Mouse (Mus musculus): Measurements from ENCODE around the gene Tmco5.

Tmco5 gene

GRCm38 (mm10) chr2:116878391-116878790 is at the start of gene Tmco5:
Gene Tmco5 (plus strand): TSS chr2:116878691.
- DNase-seq (ENCODE audit: low spot score), result no peak

- no peak for DNase-seq (ENCODE audit: low spot score)
These were observed 46.6 kb upstream of the Tmco5 start for GRCm38 (mm10) chr2:116831863-116832262.

GRCm38 (mm10) chr2:116837829-116838228 is 40.7 kb upstream of the Tmco5 start:
- no peak for DNase-seq (ENCODE audit: low spot score)

- DNase-seq (ENCODE audit: low spot score), result no peak
These were observed 39.8 kb upstream of the Tmco5 start for GRCm38 (mm10) chr2:116838538-116839197.

- no peak for DNase-seq (ENCODE audit: low spot score)
These were observed 28.4 kb upstream of the Tmco5 start for GRCm38 (mm10) chr2:116849980-116850636.

- no peak for DNase-seq (ENCODE audit: low spot score)
These were observed 27.1 kb upstream of the Tmco5 start for GRCm38 (mm10) chr2:116851356-116851755.

- no peak for DNase-seq (ENCODE audit: low spot score)
These were observed 26.2 kb upstream of the Tmco5 start for GRCm38 (mm10) chr2:116852249-116852648.

GRCm38 (mm10) chr2:116858703-116859102 is 19.8 kb upstream of the Tmco5 start:
- no peak for DNase-seq (ENCODE audit: low spot score)

GRCm38 (mm10) chr2:116876955-116877615 is 1.4 kb upstream of the Tmco5 start:
- DNase-seq (ENCODE audit: low spot score), result no peak

GRCm38 (mm10) chr2:116879730-116880129 is 1.2 kb downstream of the Tmco5 start:
- no peak for DNase-seq (ENCODE audit: low spot score)

- no peak for DNase-seq (ENCODE audit: low spot score)
These were observed 15.0 kb downstream of the Tmco5 start for GRCm38 (mm10) chr2:116893316-116893987.

- no peak for DNase-seq (ENCODE audit: low spot score)
These were observed 15.5 kb downstream of the Tmco5 start for GRCm38 (mm10) chr2:116893988-116894363.

- DNase-seq (ENCODE audit: low spot score), result peak; percentile 52
These were observed 21.3 kb downstream of the Tmco5 start for GRCm38 (mm10) chr2:116899615-116900272.

- DNase-seq (ENCODE audit: low spot score), result no peak
These were observed 21.9 kb downstream of the Tmco5 start for GRCm38 (mm10) chr2:116900273-116900843.

- DNase-seq (ENCODE audit: low spot score), result no peak
These were observed 29.8 kb downstream of the Tmco5 start for GRCm38 (mm10) chr2:116908268-116908667.

GRCm38 (mm10) chr2:116912334-116913070 is 34.0 kb downstream of the Tmco5 start:
- DNase-seq (ENCODE audit: low spot score), result no peak

GRCm38 (mm10) chr2:116913677-116914405 is 35.4 kb downstream of the Tmco5 start:
- no peak for DNase-seq (ENCODE audit: low spot score)

GRCm38 (mm10) chr2:116914636-116915035 is 36.1 kb downstream of the Tmco5 start:
- no peak for DNase-seq (ENCODE audit: low spot score)

- DNase-seq (ENCODE audit: low spot score), result no peak
These were observed 40.1 kb downstream of the Tmco5 start for GRCm38 (mm10) chr2:116918598-116918997.

Data from ovary, adult 18-20 months (tissue).